Mouse (Mus musculus) ZHBTc4 (cell line): ENCODE results near the gene Ubc.
"Not testable (repeated sequence)": the region's sequence is repeated elsewhere in the genome, so short reads cannot be mapped to it uniquely, and the experiment has no call there.

Source experiments
- DNase-seq: peaks from one replicate; pipeline ENCODE4 v3.0.0-alpha.2; 2011; ENCODE audit warnings: low read depth, low spot score

Gene Ubc

DNA sequence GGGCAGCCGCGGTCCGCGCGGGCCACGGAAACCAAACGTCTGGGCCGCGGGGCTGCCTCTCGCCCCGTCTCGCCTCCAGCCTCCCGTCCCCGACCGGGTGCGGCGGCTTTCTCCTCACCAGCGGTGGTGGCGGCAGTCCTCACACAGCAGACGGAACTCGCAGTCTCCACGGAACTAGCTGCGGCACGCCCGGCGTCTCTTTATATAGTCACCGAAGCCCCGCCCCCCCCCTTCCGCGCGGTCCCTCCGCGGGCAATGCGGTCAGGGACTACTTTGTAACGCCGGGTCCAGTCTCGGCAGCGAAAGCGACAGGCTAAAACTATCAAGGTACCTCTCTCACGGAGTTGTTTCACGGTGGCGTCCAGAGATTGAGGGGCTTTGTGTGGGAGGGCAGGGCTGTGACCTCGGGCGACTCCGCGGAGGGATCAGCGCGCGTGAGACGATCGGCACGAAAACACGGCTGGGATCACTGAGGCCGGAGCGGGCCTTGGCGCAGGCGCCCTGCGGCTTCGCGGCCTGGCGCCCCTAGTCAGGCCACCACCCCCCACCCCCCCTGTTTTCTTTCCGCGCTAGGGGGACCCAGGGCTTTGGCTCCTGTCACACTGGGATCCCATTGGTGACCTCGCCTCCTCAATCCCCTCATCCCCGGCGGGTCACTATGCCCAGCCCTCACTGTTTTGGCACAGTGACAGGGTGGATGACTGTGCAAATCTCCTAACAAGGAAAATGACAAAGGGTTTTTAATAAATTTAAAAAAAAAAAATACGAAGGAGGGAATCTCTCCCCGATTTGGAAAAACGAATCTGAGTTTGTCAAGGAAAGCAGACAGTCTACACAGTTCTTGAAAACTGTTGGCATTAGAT, at the start of gene Ubc:
Gene Ubc, minus strand, starts transcription at position 624 of the 863 bp plus-strand sequence.
- peak; percentile 90 for DNase-seq

DNA sequence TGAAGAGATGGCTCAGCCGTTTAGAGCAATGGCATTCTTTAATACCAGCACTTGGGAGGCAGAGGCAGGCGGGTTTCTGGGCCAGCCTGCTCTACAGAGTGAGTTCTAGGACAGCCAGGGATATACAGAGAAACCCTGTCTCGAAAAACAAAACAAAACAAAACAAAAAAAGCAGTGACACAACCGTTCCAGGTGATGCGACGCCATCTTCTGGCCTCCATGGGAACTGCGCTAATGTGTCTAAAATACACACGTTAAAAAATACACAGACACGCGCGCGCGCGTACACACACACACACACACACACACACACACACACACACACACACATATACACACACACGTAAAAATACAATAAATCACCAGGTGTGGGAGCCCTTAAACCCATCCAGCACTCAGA, 44.3 kb upstream of the Ubc start:
- DNase-seq = peak; percentile 84

DNA sequence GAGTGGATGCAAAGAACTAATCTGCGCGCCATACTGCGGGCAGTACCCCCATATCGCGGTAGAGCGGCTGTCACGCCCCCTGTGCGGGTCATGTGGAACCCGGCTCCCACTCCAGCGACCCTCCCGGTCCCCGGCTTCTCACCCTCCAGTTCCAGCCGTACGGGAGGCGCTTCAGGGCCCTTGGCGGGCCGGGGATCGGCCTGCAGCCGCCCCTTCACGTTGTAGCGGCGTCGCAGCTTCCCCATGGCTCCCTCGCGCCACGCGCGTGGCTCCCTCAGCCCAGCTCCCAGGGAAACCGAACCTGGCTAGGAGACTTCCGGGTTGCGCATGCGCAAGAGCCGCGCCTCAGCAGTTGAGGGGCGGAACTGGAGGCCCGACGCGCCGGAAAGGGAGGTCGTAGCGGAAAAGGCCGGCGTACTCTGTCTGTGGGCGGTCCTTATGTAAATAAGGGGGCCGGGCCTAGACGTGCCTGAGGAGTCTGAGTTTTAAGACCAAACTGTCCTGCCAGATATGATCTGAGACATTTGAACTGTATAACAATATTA, 43.9 kb upstream of the Ubc start, which contains the start of gene Dhx37:
Gene Dhx37, minus strand, starts transcription at position 329 of the 545 bp plus-strand sequence.
- peak; percentile 98 for DNase-seq

DNA sequence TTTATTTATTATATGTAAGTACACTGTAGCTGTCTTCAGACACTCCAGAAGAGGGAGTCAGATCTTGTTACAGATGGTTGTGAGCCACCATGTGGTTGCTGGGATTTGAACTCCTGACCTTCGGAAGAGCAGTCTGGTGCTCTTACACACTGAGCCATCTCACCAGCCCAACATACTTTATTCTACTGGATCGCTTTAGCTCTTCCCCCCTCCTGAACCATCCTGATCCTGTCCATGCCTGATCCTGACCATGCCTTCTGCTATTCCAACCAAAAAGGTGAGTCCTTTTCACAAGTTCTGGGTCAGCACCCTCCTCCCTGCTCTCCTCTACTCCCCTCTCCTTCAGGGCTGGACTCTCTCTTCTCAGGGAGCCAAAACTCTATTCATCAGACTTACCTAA, 42.3 kb upstream of the Ubc start:
- not testable (repeated sequence) for DNase-seq

DNA sequence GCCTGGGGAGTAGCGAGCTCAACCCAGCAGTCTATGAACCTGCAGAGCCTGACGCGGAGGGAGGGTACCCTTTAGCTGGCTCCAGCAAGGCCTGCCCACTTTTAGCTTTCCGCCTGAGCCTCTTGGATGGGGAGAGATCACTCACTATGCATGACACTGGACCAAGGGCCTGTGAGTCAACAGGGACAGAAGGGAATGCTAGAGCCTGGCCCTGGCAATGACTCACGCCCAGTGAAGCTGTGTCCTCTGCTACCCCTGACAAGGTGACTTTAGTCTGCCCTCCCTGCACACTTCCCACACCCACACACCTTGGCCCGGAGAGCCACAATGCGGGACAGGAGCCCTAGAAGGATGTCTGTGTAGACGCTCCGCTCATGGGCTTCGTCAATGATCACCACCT, 36.3 kb upstream of the Ubc start:
- peak; percentile 90 for DNase-seq

DNA sequence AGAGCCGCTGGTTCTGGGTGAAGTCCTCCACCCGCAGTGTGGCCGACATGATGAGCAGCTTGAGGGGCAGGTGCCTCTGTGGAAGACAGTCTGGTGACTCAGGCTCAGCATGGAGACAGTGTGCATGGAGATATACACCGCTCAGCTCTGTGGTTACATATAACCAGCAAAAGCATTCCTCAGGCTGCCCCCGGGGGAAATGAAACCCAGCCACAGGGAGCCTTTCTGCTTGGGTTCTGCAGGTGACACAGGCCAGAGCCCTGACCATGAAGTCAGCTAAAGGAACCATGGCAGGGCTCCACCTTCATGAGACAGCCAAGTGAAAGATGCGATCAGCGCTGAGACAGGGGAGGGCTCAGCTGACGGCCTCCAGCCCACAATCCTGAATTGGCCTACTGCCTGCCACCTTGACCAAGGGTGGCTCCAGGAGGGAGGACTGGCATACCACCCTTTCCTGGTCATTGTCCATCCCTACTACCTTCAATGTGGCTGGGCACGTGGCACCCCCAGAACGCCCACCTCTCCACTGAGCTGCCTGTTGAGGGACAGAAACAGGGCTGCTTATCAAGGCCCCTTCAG, 35.8 kb upstream of the Ubc start:
- no peak for DNase-seq

DNA sequence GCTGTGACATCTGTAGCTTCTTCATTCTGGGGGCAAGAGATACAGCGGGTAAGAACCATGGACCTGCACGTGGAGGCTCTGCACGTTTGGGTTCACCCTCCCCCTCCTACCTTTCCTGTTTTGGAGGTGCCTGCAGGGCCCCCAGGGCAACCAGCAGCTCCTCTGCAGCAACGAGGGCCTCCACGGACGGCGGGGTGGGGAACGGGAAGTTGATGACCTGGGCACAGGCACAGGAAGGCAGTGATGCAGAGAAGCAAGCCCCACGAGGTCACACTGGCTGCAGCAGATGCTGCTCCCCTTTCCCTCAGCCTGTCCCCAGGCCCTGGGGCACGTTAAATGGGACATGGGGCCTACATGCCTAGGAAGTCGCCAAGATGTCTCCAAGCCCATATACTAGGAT, 29.1 kb upstream of the Ubc start:
- no peak for DNase-seq

DNA sequence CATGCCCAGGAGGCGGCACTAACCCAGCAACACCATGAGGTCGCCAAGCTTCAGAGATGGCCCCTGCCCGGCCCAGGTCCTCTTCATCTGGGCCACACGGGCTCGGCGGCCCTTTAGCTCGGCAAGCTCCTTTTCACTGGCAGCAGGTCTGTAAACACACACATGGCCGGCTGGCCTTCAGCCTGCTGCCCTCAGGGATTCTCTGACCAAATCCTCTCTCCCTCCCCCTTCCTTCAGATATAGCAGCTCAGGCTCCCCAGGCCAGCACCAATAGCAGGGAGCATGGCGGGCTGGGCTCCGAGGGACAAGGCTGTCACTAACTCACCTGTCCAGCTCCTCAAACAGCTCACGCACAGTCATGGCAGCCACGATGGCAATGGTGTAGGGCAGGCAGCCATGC, 28.6 kb upstream of the Ubc start:
- no peak for DNase-seq

DNA sequence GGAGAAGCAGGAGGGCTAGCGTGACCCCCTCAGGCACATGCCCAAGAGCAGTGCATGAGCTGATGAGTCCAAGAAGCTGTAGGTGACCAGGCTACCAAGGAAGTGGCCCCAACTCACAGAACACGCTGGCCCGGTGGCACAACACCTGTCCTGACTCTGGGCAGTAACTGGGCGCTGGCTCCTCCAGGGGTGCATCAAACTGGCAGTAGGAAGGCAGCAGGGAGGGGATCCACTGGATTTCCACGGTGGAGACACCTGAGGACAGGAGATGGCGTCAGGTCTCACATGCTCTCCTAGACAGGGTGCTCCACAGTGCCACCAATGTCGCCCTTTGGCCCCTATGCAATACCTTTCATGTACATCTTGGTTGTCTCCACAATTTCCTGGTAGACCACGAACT, 26.2 kb upstream of the Ubc start:
- no peak for DNase-seq

- DNase-seq = no peak
Measured at GRCm38 (mm10) chr5:125413763-125414162, 23.8 kb upstream of the Ubc start.

DNA sequence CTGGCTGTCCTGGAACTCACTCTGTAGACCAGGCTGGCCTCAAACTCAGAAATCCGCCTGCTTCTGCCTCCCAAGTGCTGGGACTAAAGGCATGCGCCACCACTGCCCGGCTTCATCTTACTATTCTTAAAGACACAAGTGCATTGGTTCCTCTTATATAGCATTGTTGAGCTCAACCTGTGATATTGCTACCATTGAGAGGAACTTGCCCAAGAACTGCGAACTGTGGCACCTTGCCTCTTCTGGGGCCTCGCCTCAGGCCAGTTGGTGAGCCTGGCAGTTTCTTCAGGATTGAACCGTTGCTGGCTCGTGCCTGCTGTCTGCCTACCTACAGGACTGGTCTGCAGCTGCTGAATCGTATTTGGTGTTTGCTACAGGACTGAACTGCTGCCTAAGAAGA, 22.5 kb upstream of the Ubc start:
- DNase-seq = not testable (repeated sequence)

DNA sequence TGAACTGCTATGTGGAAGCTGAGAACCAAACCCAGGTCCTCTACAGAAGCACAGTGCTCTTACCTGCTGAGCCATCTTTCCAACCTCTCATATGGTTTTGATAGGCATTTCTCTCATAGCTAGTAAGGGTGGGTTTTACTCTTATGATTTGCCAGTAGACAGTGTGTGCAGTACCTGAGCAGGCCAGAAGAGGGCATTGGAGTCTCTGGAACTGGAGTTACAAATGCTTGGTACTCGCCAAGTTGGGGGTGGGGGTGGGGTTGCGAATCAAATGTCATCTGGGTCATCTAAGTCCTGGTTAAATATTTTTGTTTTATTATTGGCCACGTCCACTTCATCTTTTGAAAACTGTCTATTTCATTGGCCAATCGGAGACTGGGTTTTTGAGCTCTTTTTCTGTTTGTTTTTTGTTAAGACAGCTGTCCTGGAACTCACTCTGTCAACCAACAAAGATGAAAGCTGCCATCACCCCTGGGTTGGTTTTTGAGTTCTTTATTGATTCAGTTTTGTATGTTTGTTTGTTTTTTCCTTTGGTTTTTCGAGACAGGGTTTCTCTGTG, 22.0 kb upstream of the Ubc start:
- DNase-seq = peak; percentile 87

DNA sequence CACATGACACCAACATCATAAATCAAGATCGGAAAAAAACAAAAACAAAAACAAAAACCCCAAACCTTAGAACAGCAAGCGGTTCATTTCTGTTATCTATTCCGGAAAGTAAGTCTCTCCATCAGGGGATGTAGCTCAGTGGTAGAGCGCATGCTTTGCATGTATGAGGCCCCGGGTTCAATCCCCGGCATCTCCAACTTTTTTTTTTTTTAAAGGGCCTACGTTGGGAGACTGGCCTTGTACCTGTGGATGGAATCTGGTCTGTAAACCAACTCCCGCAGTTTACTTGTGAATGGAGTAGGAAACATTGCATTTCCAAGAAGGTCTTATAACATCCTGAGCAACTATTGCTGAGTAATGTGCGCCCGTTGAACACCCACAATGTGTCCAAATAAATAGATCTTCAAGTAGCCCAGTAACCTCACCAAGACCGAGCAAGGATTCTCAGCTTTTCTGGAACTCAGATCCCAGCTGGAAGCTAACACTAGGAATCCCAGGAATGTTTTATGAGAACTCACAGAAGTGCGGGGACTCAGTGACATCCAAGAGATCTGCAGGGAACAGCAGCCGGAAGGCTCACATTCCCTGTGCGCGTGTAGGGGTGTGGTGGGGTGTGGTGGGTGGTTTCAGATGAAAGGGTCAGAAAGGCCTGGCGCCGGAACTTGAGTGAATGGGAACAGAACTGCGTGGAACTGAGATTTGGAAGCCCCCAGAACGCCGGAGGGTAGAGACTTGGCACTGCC, 19.5 kb upstream of the Ubc start:
- peak; percentile 92 for DNase-seq

DNA sequence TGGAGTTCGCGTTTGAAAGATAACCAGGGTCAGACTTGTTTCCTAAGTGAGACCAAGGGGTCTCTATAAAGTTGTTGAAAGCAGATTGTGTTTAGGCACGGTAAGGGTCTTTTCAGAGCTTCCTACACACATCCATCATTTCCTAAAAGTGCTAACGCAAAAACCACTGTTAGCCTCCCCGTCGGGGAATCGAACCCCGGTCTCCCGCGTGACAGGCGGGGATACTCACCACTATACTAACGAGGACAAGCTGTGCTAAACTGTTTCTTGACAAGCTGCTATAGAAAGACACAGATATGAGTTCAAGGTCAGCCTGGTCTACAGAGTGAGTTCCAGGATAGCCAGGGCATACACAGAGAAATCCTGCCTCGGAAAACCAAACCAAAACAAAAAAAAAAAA, 18.8 kb upstream of the Ubc start:
- DNase-seq = peak; percentile 93

DNA sequence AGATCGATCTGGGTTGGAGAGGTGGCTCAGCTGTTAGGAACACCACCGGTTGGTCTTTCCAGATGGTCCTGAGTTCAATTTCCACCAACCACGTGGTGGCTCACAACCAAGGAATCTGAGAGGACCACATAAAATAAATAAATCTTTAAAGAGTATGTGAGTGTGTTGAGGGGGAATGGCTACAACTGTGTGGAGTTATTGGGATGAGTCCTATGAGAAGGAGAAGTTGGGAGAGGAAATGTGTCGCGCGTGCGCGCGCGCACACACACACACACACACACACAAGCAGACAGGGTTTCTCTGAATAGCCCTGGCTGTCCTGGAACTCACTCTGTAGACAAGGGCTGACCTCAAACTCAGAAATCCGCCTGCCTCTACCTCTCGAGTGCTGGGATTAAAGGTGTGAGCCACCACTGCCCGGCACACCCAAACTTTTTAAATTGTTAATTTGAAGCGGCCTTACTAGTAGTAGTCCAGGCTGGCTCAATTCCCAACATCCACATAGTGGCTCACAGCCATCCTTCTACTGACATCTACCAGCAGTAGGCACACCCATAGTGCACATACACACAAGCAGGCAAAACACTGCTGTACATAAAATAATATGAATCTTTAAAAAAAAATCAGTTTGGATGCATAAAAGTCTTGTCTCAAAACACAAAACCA, 18.0 kb upstream of the Ubc start:
- peak; percentile 57 for DNase-seq

GRCm38 (mm10) chr5:125407020-125407830, 17.2 kb upstream of the Ubc start:
- DNase-seq = no peak

GRCm38 (mm10) chr5:125406322-125407016, 16.5 kb upstream of the Ubc start:
- DNase-seq = peak; percentile 78

- peak; percentile 88 for DNase-seq
Measured at GRCm38 (mm10) chr5:125405546-125406248, 15.7 kb upstream of the Ubc start.

DNA sequence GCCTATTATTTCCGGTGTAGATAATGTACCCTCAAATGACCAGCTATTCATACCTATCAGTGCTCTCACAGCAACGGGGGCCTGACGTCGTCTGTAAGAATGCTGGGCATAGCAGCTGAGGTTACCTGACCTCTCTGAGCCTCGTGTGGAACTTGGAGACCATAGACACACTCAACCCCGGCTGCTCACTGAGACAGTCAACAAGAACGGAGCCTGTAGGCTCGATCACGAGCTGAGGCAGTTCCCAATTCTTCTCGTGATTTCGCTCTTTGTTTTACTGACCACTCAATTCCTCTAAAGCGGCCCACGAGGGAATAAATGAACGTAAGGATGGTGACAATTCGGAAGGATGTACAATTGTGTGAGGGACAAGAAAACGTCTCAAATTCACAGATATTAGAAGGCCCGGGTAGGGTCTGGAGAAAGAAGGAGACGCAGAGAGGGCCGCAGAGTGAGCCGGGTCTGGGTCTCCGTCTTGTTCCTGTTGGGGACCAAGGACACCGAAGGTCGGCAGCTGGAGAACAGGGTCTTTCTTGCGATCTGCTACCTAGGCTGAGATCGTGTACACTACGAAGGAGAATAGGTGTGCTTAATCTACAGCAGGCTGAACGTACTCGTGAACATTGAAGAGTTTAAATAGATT, 15.0 kb upstream of the Ubc start:
- peak; percentile 83 for DNase-seq
